Mouse (Mus musculus): ENCODE measurements around the gene Gm7951.
A peak's percentile ranks its signal among the peaks of the same experiment; 100 is the strongest.
"Not testable (repeated sequence)": the region's sequence is repeated elsewhere in the genome, so short reads cannot be mapped to it uniquely, and the experiment has no call there.

Gene Gm7951

DNA sequence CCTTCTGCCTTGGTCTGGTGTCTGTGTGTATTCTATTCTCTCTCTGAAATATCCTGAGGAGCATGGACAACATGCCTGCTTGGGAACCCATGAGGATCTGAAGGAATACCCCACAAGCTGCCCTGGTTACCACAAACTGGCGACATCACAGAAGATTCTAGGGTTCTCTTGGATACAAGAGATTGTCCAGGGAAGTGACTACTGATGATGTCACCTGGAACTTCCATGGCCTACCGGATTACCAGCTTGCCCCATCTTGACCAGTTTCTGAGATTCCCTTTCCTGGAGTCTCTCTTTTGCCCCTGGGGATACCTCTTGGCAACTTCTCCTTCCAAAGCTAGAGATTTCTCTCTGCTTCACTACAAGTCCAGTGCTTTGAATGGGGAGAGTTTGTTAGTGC is at the start of gene Gm7951:
Gm7951 (minus strand) TSS at position 101 of the 400 bp plus-strand sequence.
- not testable (repeated sequence) for DNase-seq

DNA sequence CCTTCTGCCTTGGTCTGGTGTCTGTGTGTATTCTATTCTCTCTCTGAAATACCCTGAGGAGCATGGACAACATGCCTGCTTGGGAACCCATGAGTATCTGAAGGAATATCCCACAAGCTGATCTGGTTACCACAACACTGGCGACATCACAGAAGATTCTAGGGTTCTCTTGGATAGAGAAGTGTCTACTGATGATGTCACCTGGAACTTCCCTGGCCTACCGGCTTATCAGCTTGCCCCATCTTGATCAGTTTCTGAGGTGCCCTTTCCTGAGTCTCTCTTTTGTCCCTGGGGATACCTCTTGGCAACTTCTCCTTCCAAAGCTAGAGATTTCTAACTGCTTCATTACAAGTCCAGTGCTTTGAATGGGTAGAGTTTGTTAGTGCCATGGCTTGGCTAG is 45.4 kb upstream of the Gm7951 start, which contains the start of gene Gm17027:
Gm17027 (minus strand) TSS at position 101 of the 400 bp plus-strand sequence.
- DNase-seq: not testable (repeated sequence)

DNA sequence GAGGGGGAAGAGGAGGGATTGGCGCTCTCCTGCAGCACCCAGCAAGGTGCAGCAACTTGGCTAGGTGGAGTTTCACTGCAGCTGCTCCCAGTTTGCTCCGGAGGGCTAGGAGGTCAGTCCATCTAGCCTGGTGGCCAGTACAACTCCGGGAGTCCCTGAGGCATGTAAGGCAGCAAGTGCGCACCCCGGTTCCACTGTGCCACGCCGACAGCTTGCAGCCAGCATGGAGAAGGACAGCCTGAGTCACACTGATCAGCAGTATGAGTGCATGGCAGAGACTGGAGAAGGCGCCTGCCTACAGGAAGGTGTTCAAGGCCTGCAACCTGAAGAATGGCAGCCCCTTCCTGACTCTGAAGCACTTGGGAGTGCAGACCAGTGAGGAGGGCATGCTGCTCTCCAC is 17.4 kb upstream of the Gm7951 start:
- DNase-seq: peak; percentile 0

DNA sequence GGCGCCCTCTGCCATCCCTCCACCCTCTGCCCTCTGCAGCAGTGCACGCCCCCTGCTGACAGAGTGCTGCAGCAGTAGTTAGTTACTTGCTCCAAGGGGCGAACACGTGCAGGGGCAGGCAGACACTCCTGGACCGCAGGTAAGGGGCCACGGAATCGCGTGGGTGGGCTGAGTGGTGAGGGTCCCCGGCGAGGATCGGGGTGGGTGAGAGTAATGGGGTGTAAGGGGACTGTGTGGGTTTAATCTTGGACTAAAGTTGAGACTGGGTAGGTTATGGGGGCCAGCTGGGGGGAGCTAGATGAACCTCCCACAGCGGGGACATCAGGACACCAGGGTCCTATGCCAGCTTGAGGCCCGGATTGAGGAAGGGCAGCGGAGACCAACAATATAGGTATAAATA is 16.6 kb upstream of the Gm7951 start:
- peak; percentile 0 for DNase-seq
